Mouse (Mus musculus): Measurements from ENCODE around the gene Cyp17a1. TPM values are rescaled to one million over a fixed set of nuclear protein-coding genes. Genes with fewer than 3 reads are reported as not detected.

The Cyp17a1 gene
- polyA plus RNA-seq, 1 experiment from 2014 or later, result 0.79 TPM

- WGBS, result 40% methylated on average over 11 of the region's 11 CpGs
- Histone ChIP-seq H3K4me1 (0 out of 2 replicates have a peak, but pooled peaks cover under 1% of the 10 kb centered on the region), H3K4me2 (no peak overlapping the region), H3K9ac (no peak overlapping the region), H3K4me3 (replicated peaks) (no peak overlapping the region), H3K27ac (no peak overlapping the region), H3K36me3 (no peaks in the 10 kb centered on the region), H3K27me3 (peaks cover 11% of the 10 kb centered on the region), H3K9me3 (replicated peaks) (no peaks in the 10 kb centered on the region)
- ATAC-seq (replicated peaks; ENCODE audit: low FRiP score), result no peak
These were observed 5.7 kb downstream of the Cyp17a1 start for GRCm38 (mm10) chr19:46667300-46667699.

- WGBS, result 62% methylated on average over 7 of the region's 7 CpGs
- no peak overlapping the region for H3K27ac ChIP-seq
These were observed 7.5 kb downstream of the Cyp17a1 start for GRCm38 (mm10) chr19:46665474-46665873.

GRCm38 (mm10) chr19:46662784-46663183 lies 10.2 kb downstream of the Cyp17a1 start:
- 78% methylated on average over 6 of the region's 6 CpGs for WGBS

More at GRCm38 (mm10) chr19:46665474-46665873, 7.5 kb downstream of the Cyp17a1 start:
- H3K36me3 ChIP-seq, result no peaks in the 10 kb centered on the region
- no peak overlapping the region for H3K9ac ChIP-seq
- no peak for ATAC-seq (replicated peaks; ENCODE audit: low FRiP score)
- no peaks in the 10 kb centered on the region for H3K9me3 ChIP-seq (replicated peaks)
- H3K27me3 ChIP-seq, result no peaks in the 10 kb centered on the region
- no peak overlapping the region for H3K4me2 ChIP-seq
- peaks cover 9% of the 10 kb centered on the region for H3K4me1 ChIP-seq
- H3K4me3 ChIP-seq (replicated peaks), result no peak overlapping the region

GRCm38 (mm10) chr19:46662214-46662613 lies 10.8 kb downstream of the Cyp17a1 start:
- no peaks in the 10 kb centered on the region for H3K27me3 ChIP-seq
- no peak for ATAC-seq (replicated peaks; ENCODE audit: low FRiP score)
- H3K4me3 ChIP-seq (replicated peaks), result no peak overlapping the region
- WGBS, result 80% methylated on average over 8 of the region's 8 CpGs
- H3K4me2 ChIP-seq, result no peak overlapping the region
- H3K27ac ChIP-seq, result no peak overlapping the region
- no peak overlapping the region for H3K9ac ChIP-seq
- peaks cover 9% of the 10 kb centered on the region for H3K4me1 ChIP-seq
- peaks cover 2% of the 10 kb centered on the region for H3K36me3 ChIP-seq
- no peaks in the 10 kb centered on the region for H3K9me3 ChIP-seq (replicated peaks)

More at GRCm38 (mm10) chr19:46662784-46663183, 10.2 kb downstream of the Cyp17a1 start:
- Histone ChIP-seq H3K27ac (no peak overlapping the region), H3K4me2 (no peak overlapping the region), H3K4me1 (peaks cover 9% of the 10 kb centered on the region), H3K36me3 (no peaks in the 10 kb centered on the region), H3K9me3 (replicated peaks) (no peaks in the 10 kb centered on the region), H3K9ac (no peak overlapping the region), H3K4me3 (replicated peaks) (no peak overlapping the region), H3K27me3 (no peaks in the 10 kb centered on the region)
- ATAC-seq (replicated peaks; ENCODE audit: low FRiP score), result no peak

GRCm38 (mm10) chr19:46661511-46661910 lies 11.5 kb downstream of the Cyp17a1 start:
- WGBS, result 31% methylated on average over 4 of the region's 4 CpGs
- Histone ChIP-seq H3K4me1 (peaks cover 9% of the 10 kb centered on the region), H3K27me3 (no peaks in the 10 kb centered on the region), H3K4me3 (replicated peaks) (no peak overlapping the region), H3K9ac (no peak overlapping the region), H3K4me2 (no peak overlapping the region), H3K27ac (no peak overlapping the region), H3K36me3 (peaks cover 9% of the 10 kb centered on the region), H3K9me3 (replicated peaks) (no peaks in the 10 kb centered on the region)
- no peak for ATAC-seq (replicated peaks; ENCODE audit: low FRiP score)

GRCm38 (mm10) chr19:46658851-46659250 lies 14.1 kb downstream of the Cyp17a1 start:
- Histone ChIP-seq H3K9me3 (replicated peaks) (no peaks in the 10 kb centered on the region), H3K27ac (no peak overlapping the region), H3K4me2 (no peak overlapping the region), H3K4me3 (replicated peaks) (no peak overlapping the region), H3K27me3 (no peaks in the 10 kb centered on the region), H3K36me3 (peaks cover 36% of the 10 kb centered on the region), H3K9ac (no peak overlapping the region), H3K4me1 (peaks cover 9% of the 10 kb centered on the region)
- 82% methylated on average over 9 of the region's 9 CpGs for WGBS
- ATAC-seq (replicated peaks; ENCODE audit: low FRiP score), result no peak

GRCm38 (mm10) chr19:46658348-46658747 lies 14.6 kb downstream of the Cyp17a1 start:
- H3K9me3 ChIP-seq (replicated peaks), result no peaks in the 10 kb centered on the region
- H3K27ac ChIP-seq, result no peak overlapping the region
- ATAC-seq (replicated peaks; ENCODE audit: low FRiP score), result no peak
- peaks cover 41% of the 10 kb centered on the region for H3K36me3 ChIP-seq
- peaks cover 9% of the 10 kb centered on the region for H3K4me1 ChIP-seq
- H3K9ac ChIP-seq, result no peak overlapping the region
- no peaks in the 10 kb centered on the region for H3K27me3 ChIP-seq
- H3K4me2 ChIP-seq, result no peak overlapping the region
- 96% methylated on average over 7 of the region's 7 CpGs for WGBS
- no peak overlapping the region for H3K4me3 ChIP-seq (replicated peaks)

GRCm38 (mm10) chr19:46657339-46658020 lies 15.5 kb downstream of the Cyp17a1 start:
- Histone ChIP-seq H3K27me3 (no peaks in the 10 kb centered on the region), H3K9ac (no peak overlapping the region), H3K4me3 (replicated peaks) (no peak overlapping the region), H3K4me1 (peaks cover 9% of the 10 kb centered on the region), H3K27ac (no peak overlapping the region), H3K36me3 (peaks cover 47% of the 10 kb centered on the region), H3K4me2 (no peak overlapping the region), H3K9me3 (replicated peaks) (no peaks in the 10 kb centered on the region)
- ATAC-seq (replicated peaks; ENCODE audit: low FRiP score), result no peak
- 94% methylated on average over 3 of the region's 3 CpGs for WGBS

- Histone ChIP-seq H3K27me3 (no peaks in the 10 kb centered on the region), H3K36me3 (peaks cover 57% of the 10 kb centered on the region), H3K4me3 (replicated peaks) (no peak overlapping the region), H3K4me2 (no peak overlapping the region), H3K27ac (no peak overlapping the region), H3K4me1 (peaks cover 2% of the 10 kb centered on the region), H3K9ac (no peak overlapping the region), H3K9me3 (replicated peaks) (no peaks in the 10 kb centered on the region)
- no peak for ATAC-seq (replicated peaks; ENCODE audit: low FRiP score)
- 93% methylated on average over 21 of the region's 21 CpGs for WGBS
These were observed 16.7 kb downstream of the Cyp17a1 start for GRCm38 (mm10) chr19:46656151-46656840.

GRCm38 (mm10) chr19:46655626-46656025 lies 17.3 kb downstream of the Cyp17a1 start:
- Histone ChIP-seq H3K4me3 (replicated peaks) (no peak overlapping the region), H3K9me3 (replicated peaks) (no peaks in the 10 kb centered on the region), H3K4me2 (no peak overlapping the region), H3K4me1 (no peaks in the 10 kb centered on the region), H3K27ac (no peak overlapping the region), H3K36me3 (peaks cover 57% of the 10 kb centered on the region), H3K27me3 (no peaks in the 10 kb centered on the region), H3K9ac (no peak overlapping the region)
- no peak for ATAC-seq (replicated peaks; ENCODE audit: low FRiP score)
- 97% methylated on average over 10 of the region's 10 CpGs for WGBS

- no peak overlapping the region for H3K9ac ChIP-seq
- no peak overlapping the region for H3K4me3 ChIP-seq (replicated peaks)
- H3K4me2 ChIP-seq, result no peak overlapping the region
- no peaks in the 10 kb centered on the region for H3K4me1 ChIP-seq
- no peaks in the 10 kb centered on the region for H3K9me3 ChIP-seq (replicated peaks)
- WGBS, result 93% methylated on average over 14 of the region's 14 CpGs
- ATAC-seq (replicated peaks; ENCODE audit: low FRiP score), result no peak
- peaks cover 61% of the 10 kb centered on the region for H3K36me3 ChIP-seq
- H3K27me3 ChIP-seq, result no peaks in the 10 kb centered on the region
- H3K27ac ChIP-seq, result no peak overlapping the region
These were observed 19.2 kb downstream of the Cyp17a1 start for GRCm38 (mm10) chr19:46653616-46654235.

- H3K4me1 ChIP-seq, result no peaks in the 10 kb centered on the region
- 81% methylated on average over 5 of the region's 5 CpGs for WGBS
- H3K36me3 ChIP-seq, result peaks cover 66% of the 10 kb centered on the region
- H3K9me3 ChIP-seq (replicated peaks), result no peaks in the 10 kb centered on the region
- no peak overlapping the region for H3K27ac ChIP-seq
- H3K4me2 ChIP-seq, result no peak overlapping the region
- no peak overlapping the region for H3K9ac ChIP-seq
- no peak for ATAC-seq (replicated peaks; ENCODE audit: low FRiP score)
- no peaks in the 10 kb centered on the region for H3K27me3 ChIP-seq
- no peak overlapping the region for H3K4me3 ChIP-seq (replicated peaks)
These were observed 19.8 kb downstream of the Cyp17a1 start for GRCm38 (mm10) chr19:46653188-46653587.

Measured in kidney, embryonic 15.5 days (tissue).